Mouse (Mus musculus) lung, postnatal 10 days (tissue): ENCODE measurements around the gene Kdr.

ENCODE experiments used
- DNase-seq: peaks from one replicate; pipeline ENCODE4 v3.0.0; 2021

Gene Kdr

GRCm38 (mm10) chr5:75978374-75979100, at the start of gene Kdr:
TSS of gene Kdr (minus strand) at chr5:75978458.
- DNase-seq, result peak; percentile 85

GRCm38 (mm10) chr5:76026805-76027204, 48.5 kb upstream of the Kdr start:
- no peak for DNase-seq

DNA sequence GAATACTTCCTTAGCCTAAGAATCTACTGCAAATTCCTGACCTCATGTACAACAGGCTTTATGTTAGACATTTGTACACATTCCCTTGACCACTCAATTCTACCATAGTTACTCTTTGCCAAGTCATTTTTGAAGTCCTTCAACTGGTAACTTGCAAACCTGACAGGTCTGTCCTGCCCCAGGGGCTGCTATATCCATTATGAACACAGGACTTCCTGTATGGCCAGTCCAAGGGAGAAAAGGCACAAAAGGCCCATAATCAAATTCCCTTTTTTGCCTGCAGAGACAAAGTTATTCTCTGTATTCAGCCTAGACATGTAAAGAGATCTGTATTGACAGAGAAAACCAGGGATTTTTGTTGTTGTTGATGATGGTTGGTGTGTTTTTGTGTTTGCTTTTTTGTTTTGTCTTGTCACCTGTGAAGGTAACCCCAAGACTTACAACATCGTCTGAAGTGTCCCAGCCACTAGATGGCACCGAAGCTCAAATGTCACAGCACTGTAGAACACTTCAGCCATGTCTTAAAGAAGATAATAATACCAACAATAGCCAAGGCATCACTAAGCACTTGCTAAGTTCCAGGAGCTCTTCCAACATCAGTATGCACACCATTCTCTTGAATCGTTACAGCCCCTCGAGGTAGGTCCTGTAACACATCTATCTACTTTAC, 47.9 kb upstream of the Kdr start:
- peak; percentile 47 for DNase-seq

- peak; percentile 55 for DNase-seq
Observed at GRCm38 (mm10) chr5:76023011-76023773, 44.9 kb upstream of the Kdr start.

DNA sequence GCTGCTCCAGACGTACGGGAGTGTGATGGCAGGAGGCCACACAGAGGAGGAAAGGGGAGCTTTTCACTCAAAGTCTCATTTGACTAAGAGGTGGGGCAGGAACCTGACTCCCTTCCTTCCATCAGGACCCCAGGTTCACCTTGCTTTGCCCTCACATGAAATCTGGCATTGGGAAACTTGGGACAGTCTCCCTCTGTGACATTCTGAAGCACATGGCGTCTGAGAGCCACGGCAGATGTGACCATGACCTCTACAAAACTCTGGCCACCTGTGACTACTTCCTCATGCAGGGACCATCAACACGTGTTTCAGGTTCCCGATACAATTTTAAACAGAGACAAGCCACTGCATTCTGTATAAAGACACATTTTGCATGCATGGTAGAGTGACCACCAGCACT, 44.2 kb upstream of the Kdr start:
- no peak for DNase-seq

DNA sequence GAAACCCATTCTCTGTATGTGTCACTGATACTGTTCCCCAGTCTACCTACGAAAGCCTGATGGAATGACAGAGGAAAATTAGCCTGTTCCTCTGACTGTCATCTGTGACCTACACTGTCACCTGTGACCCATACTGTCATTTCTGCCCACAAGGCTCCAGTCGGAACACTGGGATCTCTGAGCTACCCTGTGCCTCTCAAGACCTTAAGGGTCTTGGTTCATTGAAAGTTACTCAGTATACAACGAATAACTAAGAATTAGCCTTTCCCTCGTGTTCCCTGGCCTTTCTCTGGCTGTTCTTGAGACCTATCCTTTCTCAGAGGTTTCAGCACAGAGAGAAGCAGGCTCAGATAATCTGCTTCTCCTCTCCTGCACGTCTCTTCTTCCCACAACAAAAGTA, 40.1 kb upstream of the Kdr start:
- no peak for DNase-seq

DNA sequence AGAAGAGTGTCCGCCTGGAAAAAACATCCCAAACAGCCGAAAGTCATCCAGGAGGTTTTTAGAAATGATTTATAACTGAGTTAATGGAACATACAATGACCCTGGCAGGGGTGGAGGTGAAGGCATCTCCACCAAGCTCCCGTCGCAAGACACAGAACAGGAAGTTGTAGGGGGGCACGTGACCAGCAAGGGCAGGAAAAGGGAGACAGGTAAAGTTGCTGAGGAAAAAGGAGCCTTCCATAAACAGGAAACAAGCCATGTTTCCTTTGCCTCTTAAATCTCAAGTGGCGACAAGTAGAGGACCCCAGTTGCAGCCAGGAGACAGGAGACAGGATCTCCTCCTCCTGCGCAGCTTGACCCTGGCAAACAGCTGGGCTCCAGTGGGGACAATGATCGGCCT, 37.8 kb upstream of the Kdr start:
- peak; percentile 7 for DNase-seq

DNA sequence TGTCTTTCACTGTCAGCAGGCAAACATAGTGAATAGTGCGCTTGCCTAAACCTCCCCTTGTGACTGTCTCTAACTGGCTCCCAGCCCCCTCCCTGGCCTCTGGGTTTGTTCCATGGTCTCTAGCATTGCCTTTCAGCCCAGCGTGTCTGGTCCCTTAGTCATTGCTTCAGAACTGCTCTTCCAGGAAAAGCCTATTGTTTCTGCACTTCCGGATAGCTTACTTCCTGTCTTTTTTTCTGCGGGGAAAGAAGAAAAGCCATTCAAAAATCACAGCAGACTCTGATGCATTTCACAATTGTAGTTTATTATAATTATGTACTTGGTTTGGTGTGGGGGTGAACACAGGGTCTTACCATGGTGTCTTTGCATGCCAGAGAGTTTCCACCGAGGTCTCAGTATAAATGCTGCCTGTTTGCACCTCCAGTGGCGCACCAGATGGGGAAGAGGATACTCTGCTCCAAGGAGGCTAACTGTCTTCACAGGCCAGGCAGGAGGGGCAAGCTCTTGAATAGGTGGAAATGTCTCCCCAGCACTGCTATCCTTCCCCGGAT, 35.7 kb upstream of the Kdr start:
- DNase-seq, result peak; percentile 76

GRCm38 (mm10) chr5:76006403-76006802, 28.1 kb upstream of the Kdr start:
- no peak for DNase-seq

DNA sequence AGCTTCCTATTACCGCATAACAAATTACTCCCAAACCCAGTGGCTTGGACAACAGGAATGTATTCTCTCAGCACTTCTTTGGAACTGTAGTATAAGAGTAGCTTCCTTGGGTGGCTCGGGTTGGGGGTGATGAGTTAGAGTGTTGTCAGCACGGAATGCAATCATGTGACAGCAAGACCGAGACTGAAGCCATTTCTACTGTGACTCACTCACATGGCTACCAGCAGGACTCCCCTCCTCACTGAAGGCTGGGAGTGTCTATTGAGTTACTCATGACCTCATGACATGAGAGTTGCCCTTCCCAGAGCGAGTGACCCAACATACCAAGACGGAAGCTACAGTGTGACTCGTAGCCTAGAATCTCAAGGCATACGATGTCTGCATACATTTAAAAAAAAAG, 12.0 kb upstream of the Kdr start:
- DNase-seq, result no peak

DNA sequence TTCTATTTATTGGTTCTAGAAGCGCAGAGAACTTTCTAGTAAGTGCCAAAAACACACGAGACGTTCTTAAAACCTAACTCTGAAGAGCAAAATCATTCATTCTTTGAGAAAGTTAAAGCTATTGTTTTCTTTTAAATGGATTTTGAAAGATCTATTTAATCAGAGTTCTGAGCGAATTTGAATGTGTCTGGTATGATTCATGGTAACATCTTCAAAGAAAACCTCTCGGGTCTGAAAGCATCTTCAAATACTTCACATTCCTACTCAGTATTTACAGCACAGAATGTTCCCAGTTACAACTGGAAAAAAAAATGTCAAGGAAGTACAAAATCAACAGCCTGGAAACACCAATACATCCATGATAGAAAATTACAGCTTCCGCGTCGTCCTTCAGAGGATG, 9.3 kb upstream of the Kdr start:
- no peak for DNase-seq

GRCm38 (mm10) chr5:75980521-75981311, 2.5 kb upstream of the Kdr start:
- DNase-seq, result no peak

- DNase-seq, result no peak
Observed at GRCm38 (mm10) chr5:75979108-75979507, 850 bp upstream of the Kdr start.

DNA sequence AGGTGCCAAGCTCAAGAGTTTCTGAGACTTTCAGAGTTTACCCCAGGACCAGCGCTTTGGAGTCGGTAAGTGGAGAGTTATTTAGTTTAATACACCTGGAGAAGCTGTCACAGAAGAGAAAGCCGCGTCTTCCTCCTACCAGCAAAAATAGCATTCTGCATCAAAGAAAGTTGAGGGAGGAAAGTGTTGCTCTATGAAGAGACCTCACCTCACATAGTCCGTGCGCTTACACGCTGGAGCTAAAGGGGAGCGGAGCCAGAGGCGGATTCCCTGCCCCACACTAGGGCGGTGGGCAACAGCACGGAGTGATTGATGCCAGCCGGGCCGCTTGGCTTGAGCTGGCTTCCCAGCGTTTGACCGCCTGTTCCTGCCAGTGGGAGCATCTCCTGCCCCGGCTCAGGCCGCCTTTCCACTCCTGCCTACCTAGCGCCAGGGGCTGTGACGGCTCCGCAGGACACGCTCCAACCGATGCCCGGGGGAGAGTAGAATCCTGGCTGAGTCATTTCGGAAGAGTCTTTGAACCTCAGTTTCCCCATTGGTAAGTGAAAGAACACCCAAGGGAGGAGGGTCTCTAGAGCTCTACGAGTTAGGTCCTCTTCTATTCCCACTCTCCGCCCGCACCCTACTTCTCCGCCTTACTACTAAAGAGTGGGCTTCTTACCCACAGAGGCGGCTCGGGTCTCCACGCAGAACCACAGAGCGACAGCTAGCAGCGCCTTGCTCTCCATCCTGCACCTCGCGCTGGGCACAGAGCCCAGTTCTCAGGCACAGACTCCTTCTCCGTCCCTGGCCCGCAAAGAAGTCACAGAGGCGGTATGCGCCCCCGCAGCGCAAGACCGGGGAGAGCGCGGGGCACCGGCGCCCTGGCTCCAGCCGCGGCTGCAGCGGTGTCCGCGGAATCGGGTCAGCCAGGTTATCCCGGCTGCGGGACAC, 551 bp downstream of the Kdr start:
- DNase-seq, result peak; percentile 52

GRCm38 (mm10) chr5:75976696-75977095, 1.6 kb downstream of the Kdr start:
- DNase-seq, result no peak

DNA sequence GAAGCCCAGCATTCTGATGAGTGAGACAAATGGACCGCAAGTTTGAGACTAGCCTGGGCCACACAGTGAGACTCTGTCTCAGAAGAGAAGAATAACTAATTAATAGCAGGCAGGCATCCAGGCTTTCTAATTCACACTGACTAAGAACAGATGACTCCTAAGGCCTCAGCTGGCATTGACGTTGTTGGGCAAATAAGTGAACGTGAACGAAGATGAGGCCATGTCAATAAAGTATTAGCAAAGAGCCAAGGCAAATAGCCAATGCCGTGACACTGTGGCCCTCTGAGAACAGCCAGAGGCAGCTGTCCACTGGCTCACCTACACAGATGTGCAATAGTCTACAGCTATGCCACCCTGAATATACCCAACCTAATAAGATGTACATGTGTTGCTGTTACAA, 2.9 kb downstream of the Kdr start:
- no peak for DNase-seq

DNA sequence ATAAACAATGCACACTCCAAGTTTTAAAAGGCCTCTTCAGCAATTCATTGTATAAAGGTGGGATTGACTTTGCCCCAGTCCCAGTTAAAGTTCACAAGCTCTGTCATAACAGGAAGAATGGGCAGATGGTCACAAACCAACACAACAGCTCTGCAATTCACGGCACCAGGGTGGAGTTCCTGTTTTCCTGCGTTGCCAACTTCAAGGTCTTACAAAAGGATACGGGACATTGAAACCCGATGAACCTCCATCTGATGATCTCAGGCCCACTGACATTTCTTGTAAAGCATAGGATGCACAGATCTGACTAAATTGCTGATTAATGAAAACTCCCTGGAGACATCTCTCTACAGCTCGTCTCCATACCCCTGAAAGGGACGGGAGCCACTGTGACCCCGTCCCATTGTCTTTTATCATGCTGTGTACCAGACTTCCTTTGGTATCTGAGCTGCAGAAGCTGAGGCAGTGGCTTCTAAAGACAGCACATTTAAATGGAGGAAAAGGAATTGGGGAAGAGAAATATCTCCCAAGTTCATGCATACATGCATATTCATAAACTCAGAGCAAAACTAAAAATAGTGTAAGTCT, 3.6 kb downstream of the Kdr start:
- peak; percentile 60 for DNase-seq

- no peak for DNase-seq
Observed at GRCm38 (mm10) chr5:75969887-75970286, 8.4 kb downstream of the Kdr start.

DNA sequence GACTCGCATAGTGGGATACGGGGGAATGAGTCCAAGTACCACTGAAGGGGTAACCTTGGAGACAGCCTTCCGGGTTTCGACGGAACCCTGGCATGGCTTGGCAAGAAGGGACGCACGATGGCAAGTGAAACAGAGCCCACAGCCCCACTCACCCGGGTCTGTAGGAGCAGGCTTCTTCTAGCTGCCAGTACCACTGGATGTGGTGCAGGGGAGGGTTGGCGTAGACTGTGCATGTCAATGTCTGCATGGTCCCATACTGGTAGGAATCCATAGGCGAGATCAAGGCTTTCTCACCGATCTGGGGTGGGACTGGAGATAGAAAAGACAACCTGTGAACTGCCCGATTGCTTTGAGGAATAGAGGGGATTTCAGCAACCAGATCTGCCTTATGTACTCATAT, 15.7 kb downstream of the Kdr start:
- DNase-seq, result no peak

- DNase-seq, result peak; percentile 38
Observed at GRCm38 (mm10) chr5:75961741-75962469, 16.4 kb downstream of the Kdr start.

DNA sequence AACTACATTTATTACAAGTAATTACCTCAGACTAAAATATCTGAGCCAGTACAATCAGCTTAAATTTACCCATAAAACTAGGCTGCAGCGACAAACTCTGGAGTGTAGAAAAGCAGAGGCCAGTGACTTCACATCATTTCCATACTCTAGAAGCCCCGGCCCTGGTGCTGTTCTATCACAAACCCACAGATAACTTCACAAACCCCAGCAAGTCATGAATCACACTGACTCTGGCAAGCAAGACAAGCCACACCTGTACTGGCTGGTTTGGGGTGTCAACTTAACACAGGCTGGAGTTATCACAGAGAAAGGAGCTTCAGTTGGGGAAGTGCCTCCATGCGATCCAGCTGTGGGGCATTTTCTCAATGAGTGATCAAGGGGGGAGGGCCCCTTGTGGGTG, 18.4 kb downstream of the Kdr start:
- DNase-seq, result no peak
